Mouse (Mus musculus): ENCODE measurements at regions not wholly inside any gene's neighbourhood (a gene's known extent, or its start where the extent isn't known, plus 50 kb on each side); places are given as distances from the start of the nearest gene placed in this dataset.

- Histone ChIP-seq H3K27ac (no peak overlapping the region), H3K9me3 (replicated peaks) (no peaks in the 10 kb centered on the region), H3K27me3 (no peaks in the 10 kb centered on the region), H3K4me3 (replicated peaks) (no peak overlapping the region), H3K9ac (no peak overlapping the region), H3K4me2 (no peak overlapping the region), H3K36me3 (no peaks in the 10 kb centered on the region), H3K4me1 (replicated peaks) (no peaks in the 10 kb centered on the region)
- ATAC-seq (ENCODE audit: low read depth) = no peak
- DNase-seq = no peak
- 68% methylated on average over 1 of the region's 1 CpGs for WGBS (ENCODE audit: insufficient replicate concordance)
These were observed 667.3 kb upstream of the Nrsn1 start for GRCm38 (mm10) chr13:25937631-25938030.

- ATAC-seq (ENCODE audit: low read depth) (no peak), DNase-seq (no peak)
- Histone ChIP-seq H3K27ac (no peak overlapping the region), H3K4me1 (replicated peaks) (no peaks in the 10 kb centered on the region), H3K36me3 (no peaks in the 10 kb centered on the region), H3K9ac (no peak overlapping the region), H3K4me2 (no peak overlapping the region), H3K27me3 (no peaks in the 10 kb centered on the region), H3K4me3 (replicated peaks) (no peak overlapping the region), H3K9me3 (replicated peaks) (no peaks in the 10 kb centered on the region)
- 39% methylated on average over 3 of the region's 3 CpGs for WGBS (ENCODE audit: insufficient replicate concordance)
These were observed 663.5 kb upstream of the Nrsn1 start for GRCm38 (mm10) chr13:25933783-25934182.

- 51% methylated on average over 3 of the region's 3 CpGs for WGBS (ENCODE audit: insufficient replicate concordance)
- no peaks in the 10 kb centered on the region for H3K27me3 ChIP-seq
- DNase-seq = no peak
- H3K9me3 ChIP-seq (replicated peaks) = no peaks in the 10 kb centered on the region
- H3K9ac ChIP-seq = no peak overlapping the region
- H3K36me3 ChIP-seq = no peaks in the 10 kb centered on the region
- H3K4me3 ChIP-seq (replicated peaks) = no peak overlapping the region
- ATAC-seq (ENCODE audit: low read depth) = no peak
- no peak overlapping the region for H3K27ac ChIP-seq
- H3K4me1 ChIP-seq (replicated peaks) = no peaks in the 10 kb centered on the region
- H3K4me2 ChIP-seq = no peak overlapping the region
These were observed 662.9 kb upstream of the Nrsn1 start for GRCm38 (mm10) chr13:25933246-25933645.

GRCm38 (mm10) chr13:25932810-25933209 is 662.5 kb upstream of the Nrsn1 start:
- no peaks in the 10 kb centered on the region for H3K9me3 ChIP-seq (replicated peaks)
- ATAC-seq (ENCODE audit: low read depth) (no peak), DNase-seq (no peak)
- H3K9ac ChIP-seq = no peak overlapping the region
- H3K27me3 ChIP-seq = no peaks in the 10 kb centered on the region
- H3K4me1 ChIP-seq (replicated peaks) = no peaks in the 10 kb centered on the region
- no peak overlapping the region for H3K4me3 ChIP-seq (replicated peaks)
- H3K27ac ChIP-seq = no peak overlapping the region
- WGBS (ENCODE audit: insufficient replicate concordance) = 0% methylated on average over 1 of the region's 1 CpGs
- no peak overlapping the region for H3K4me2 ChIP-seq
- H3K36me3 ChIP-seq = no peaks in the 10 kb centered on the region

GRCm38 (mm10) chr13:25932365-25932764 is 662.1 kb upstream of the Nrsn1 start:
- H3K36me3 ChIP-seq = no peaks in the 10 kb centered on the region
- no peak for ATAC-seq (ENCODE audit: low read depth)
- no peak overlapping the region for H3K27ac ChIP-seq
- H3K27me3 ChIP-seq = no peaks in the 10 kb centered on the region
- H3K4me3 ChIP-seq (replicated peaks) = no peak overlapping the region
- 57% methylated on average over 2 of the region's 2 CpGs for WGBS (ENCODE audit: insufficient replicate concordance)
- no peaks in the 10 kb centered on the region for H3K4me1 ChIP-seq (replicated peaks)
- no peak for DNase-seq
- no peak overlapping the region for H3K9ac ChIP-seq
- H3K4me2 ChIP-seq = no peak overlapping the region
- no peaks in the 10 kb centered on the region for H3K9me3 ChIP-seq (replicated peaks)

GRCm38 (mm10) chr13:25925685-25926084 is 655.4 kb upstream of the Nrsn1 start:
- Histone ChIP-seq H3K36me3 (no peaks in the 10 kb centered on the region), H3K9me3 (replicated peaks) (no peaks in the 10 kb centered on the region), H3K27ac (no peak overlapping the region), H3K4me2 (no peak overlapping the region), H3K4me3 (replicated peaks) (no peak overlapping the region), H3K27me3 (no peaks in the 10 kb centered on the region), H3K4me1 (replicated peaks) (no peaks in the 10 kb centered on the region), H3K9ac (no peak overlapping the region)
- 58% methylated on average over 5 of the region's 5 CpGs for WGBS (ENCODE audit: insufficient replicate concordance)
- ATAC-seq (ENCODE audit: low read depth) (no peak), DNase-seq (no peak)

- Histone ChIP-seq H3K36me3 (no peaks in the 10 kb centered on the region), H3K27ac (no peak overlapping the region), H3K4me2 (no peak overlapping the region), H3K27me3 (no peaks in the 10 kb centered on the region), H3K4me1 (replicated peaks) (no peaks in the 10 kb centered on the region), H3K4me3 (replicated peaks) (no peak overlapping the region), H3K9ac (no peak overlapping the region), H3K9me3 (replicated peaks) (no peaks in the 10 kb centered on the region)
- ATAC-seq (ENCODE audit: low read depth) (no peak), DNase-seq (no peak)
- 70% methylated on average over 5 of the region's 5 CpGs for WGBS (ENCODE audit: insufficient replicate concordance)
These were observed 629.6 kb upstream of the Nrsn1 start for GRCm38 (mm10) chr13:25899871-25900270.

- no peak for ATAC-seq (ENCODE audit: low read depth)
- 16% methylated on average over 2 of the region's 2 CpGs for WGBS (ENCODE audit: insufficient replicate concordance)
- H3K27ac ChIP-seq = no peak overlapping the region
These were observed 622.8 kb upstream of the Nrsn1 start for GRCm38 (mm10) chr13:25893150-25893549.

GRCm38 (mm10) chr13:25882818-25883217 is 612.5 kb upstream of the Nrsn1 start:
- 54% methylated on average over 4 of the region's 4 CpGs for WGBS (ENCODE audit: insufficient replicate concordance)
- Histone ChIP-seq H3K27me3 (no peaks in the 10 kb centered on the region), H3K4me3 (replicated peaks) (no peak overlapping the region), H3K4me1 (replicated peaks) (no peaks in the 10 kb centered on the region), H3K36me3 (no peaks in the 10 kb centered on the region), H3K27ac (no peak overlapping the region), H3K4me2 (no peak overlapping the region), H3K9ac (no peak overlapping the region), H3K9me3 (replicated peaks) (no peaks in the 10 kb centered on the region)
- ATAC-seq (ENCODE audit: low read depth) (no peak), DNase-seq (no peak)

More at GRCm38 (mm10) chr13:25893150-25893549, 622.8 kb upstream of the Nrsn1 start:
- H3K4me2 ChIP-seq = no peak overlapping the region
- H3K27me3 ChIP-seq = no peaks in the 10 kb centered on the region
- no peaks in the 10 kb centered on the region for H3K4me1 ChIP-seq (replicated peaks)
- no peak overlapping the region for H3K9ac ChIP-seq
- DNase-seq = no peak
- no peaks in the 10 kb centered on the region for H3K9me3 ChIP-seq (replicated peaks)
- H3K36me3 ChIP-seq = no peaks in the 10 kb centered on the region
- no peak overlapping the region for H3K4me3 ChIP-seq (replicated peaks)

GRCm38 (mm10) chr13:25868923-25869322 is 598.6 kb upstream of the Nrsn1 start:
- H3K27ac ChIP-seq = no peak overlapping the region
- H3K4me3 ChIP-seq (replicated peaks) = no peak overlapping the region
- no peaks in the 10 kb centered on the region for H3K27me3 ChIP-seq
- DNase-seq (no peak), ATAC-seq (ENCODE audit: low read depth) (no peak)
- H3K9me3 ChIP-seq (replicated peaks) = no peaks in the 10 kb centered on the region
- no peaks in the 10 kb centered on the region for H3K4me1 ChIP-seq (replicated peaks)
- no peak overlapping the region for H3K9ac ChIP-seq
- no peak overlapping the region for H3K4me2 ChIP-seq
- 60% methylated on average over 1 of the region's 1 CpGs for WGBS (ENCODE audit: insufficient replicate concordance)
- no peaks in the 10 kb centered on the region for H3K36me3 ChIP-seq

GRCm38 (mm10) chr13:25858207-25858606 is 587.9 kb upstream of the Nrsn1 start:
- Histone ChIP-seq H3K4me1 (replicated peaks) (no peaks in the 10 kb centered on the region), H3K4me3 (replicated peaks) (no peak overlapping the region), H3K9me3 (replicated peaks) (no peaks in the 10 kb centered on the region), H3K36me3 (no peaks in the 10 kb centered on the region), H3K4me2 (no peak overlapping the region), H3K27ac (no peak overlapping the region), H3K9ac (no peak overlapping the region), H3K27me3 (no peaks in the 10 kb centered on the region)
- DNase-seq (no peak), ATAC-seq (ENCODE audit: low read depth) (no peak)

GRCm38 (mm10) chr13:25857569-25857968 is 587.3 kb upstream of the Nrsn1 start:
- H3K4me1 ChIP-seq (replicated peaks) = no peaks in the 10 kb centered on the region
- H3K9ac ChIP-seq = no peak overlapping the region
- no peaks in the 10 kb centered on the region for H3K9me3 ChIP-seq (replicated peaks)
- no peak overlapping the region for H3K27ac ChIP-seq
- no peak for DNase-seq
- H3K4me3 ChIP-seq (replicated peaks) = no peak overlapping the region
- H3K4me2 ChIP-seq = no peak overlapping the region
- H3K27me3 ChIP-seq = no peaks in the 10 kb centered on the region
- ATAC-seq (ENCODE audit: low read depth) = no peak
- H3K36me3 ChIP-seq = no peaks in the 10 kb centered on the region
- WGBS (ENCODE audit: insufficient replicate concordance) = 48% methylated on average over 3 of the region's 3 CpGs

GRCm38 (mm10) chr13:25857096-25857495 is 586.8 kb upstream of the Nrsn1 start:
- Histone ChIP-seq H3K36me3 (no peaks in the 10 kb centered on the region), H3K4me2 (no peak overlapping the region), H3K4me1 (replicated peaks) (no peaks in the 10 kb centered on the region), H3K4me3 (replicated peaks) (no peak overlapping the region), H3K9me3 (replicated peaks) (no peaks in the 10 kb centered on the region), H3K27ac (no peak overlapping the region), H3K27me3 (no peaks in the 10 kb centered on the region), H3K9ac (no peak overlapping the region)
- 58% methylated on average over 3 of the region's 3 CpGs for WGBS (ENCODE audit: insufficient replicate concordance)
- DNase-seq (no peak), ATAC-seq (ENCODE audit: low read depth) (no peak)
